Mouse (Mus musculus): ENCODE data around the gene Gltpd2. TPM values are rescaled to one million over a fixed set of nuclear protein-coding genes. Genes with fewer than 3 reads are reported as not detected.
A peak's percentile ranks its signal among the peaks of the same experiment; 100 is the strongest.
"Not testable (repeated sequence)": the region's sequence is repeated elsewhere in the genome, so short reads cannot be mapped to it uniquely, and the experiment has no call there.

Gltpd2 gene
- polyA plus RNA-seq, 1 experiment from 2014 or later: not detected

GRCm38 (mm10) chr11:70509753-70510564, 9.0 kb upstream of the Gltpd2 start:
- no peak overlapping the region for H3K4me3 ChIP-seq (ENCODE audit: inconsistent target)
- 19% methylated on average over 19 of the region's 19 CpGs for WGBS (ENCODE audit: missing documents)
- no peaks in the 10 kb centered on the region for H3K36me3 ChIP-seq (ENCODE audit: inconsistent target)
- no peaks in the 10 kb centered on the region for H3K79me2 ChIP-seq (ENCODE audit: inconsistent target)
- no peak overlapping the region for H3K27ac ChIP-seq

- Histone ChIP-seq H3K4me3 (ENCODE audit: inconsistent target) (no peak overlapping the region), H3K36me3 (ENCODE audit: inconsistent target) (no peaks in the 10 kb centered on the region), H3K79me2 (ENCODE audit: inconsistent target) (no peaks in the 10 kb centered on the region), H3K27ac (no peak overlapping the region)
- 83% methylated on average over 2 of the region's 2 CpGs for WGBS (ENCODE audit: missing documents)
Observed at GRCm38 (mm10) chr11:70511242-70511641, 7.8 kb upstream of the Gltpd2 start.

GRCm38 (mm10) chr11:70511825-70512224, 7.2 kb upstream of the Gltpd2 start:
- Histone ChIP-seq H3K27ac (no peak overlapping the region), H3K4me3 (ENCODE audit: inconsistent target) (no peak overlapping the region), H3K36me3 (ENCODE audit: inconsistent target) (no peaks in the 10 kb centered on the region), H3K79me2 (ENCODE audit: inconsistent target) (no peaks in the 10 kb centered on the region)
- 96% methylated on average over 6 of the region's 7 CpGs for whole genome bisulfite sequencing (ENCODE audit: missing documents)

DNA sequence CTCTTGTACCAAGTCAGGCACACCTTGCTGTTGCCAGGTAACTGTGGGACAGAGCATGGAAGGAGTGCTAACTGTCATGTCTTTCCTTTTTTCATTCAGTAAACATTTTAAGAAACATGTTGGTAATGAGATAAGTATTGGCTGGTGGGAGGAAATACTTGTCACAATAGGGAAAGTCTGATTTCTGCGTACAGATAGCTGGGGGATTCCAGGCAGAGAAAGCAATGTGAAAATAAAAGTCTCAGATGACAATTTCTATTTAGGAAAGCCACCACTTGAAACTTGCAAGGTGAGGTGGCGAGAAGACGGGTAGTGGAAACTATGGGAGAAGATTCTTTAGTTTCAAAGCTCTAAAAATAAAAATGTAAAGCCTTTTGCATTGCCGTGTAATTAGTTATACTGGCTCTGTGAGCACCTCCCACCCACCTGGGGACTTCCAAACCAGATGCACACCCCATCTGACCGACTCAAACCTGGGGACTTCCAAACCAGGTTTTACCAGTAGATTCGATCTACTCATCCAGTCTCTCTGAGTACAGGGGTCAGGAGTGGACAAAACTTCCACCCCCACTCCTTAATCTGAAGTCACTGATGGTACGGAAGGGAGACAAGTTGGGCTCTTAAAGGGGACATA, 6.2 kb upstream of the Gltpd2 start:
- 73% methylated on average over 7 of the region's 7 CpGs for WGBS (ENCODE audit: missing documents)
- no peaks in the 10 kb centered on the region for H3K36me3 ChIP-seq (ENCODE audit: inconsistent target)
- H3K79me2 ChIP-seq (ENCODE audit: inconsistent target): no peaks in the 10 kb centered on the region
- H3K4me3 ChIP-seq (ENCODE audit: inconsistent target): no peak overlapping the region
- no peak overlapping the region for H3K27ac ChIP-seq

DNA sequence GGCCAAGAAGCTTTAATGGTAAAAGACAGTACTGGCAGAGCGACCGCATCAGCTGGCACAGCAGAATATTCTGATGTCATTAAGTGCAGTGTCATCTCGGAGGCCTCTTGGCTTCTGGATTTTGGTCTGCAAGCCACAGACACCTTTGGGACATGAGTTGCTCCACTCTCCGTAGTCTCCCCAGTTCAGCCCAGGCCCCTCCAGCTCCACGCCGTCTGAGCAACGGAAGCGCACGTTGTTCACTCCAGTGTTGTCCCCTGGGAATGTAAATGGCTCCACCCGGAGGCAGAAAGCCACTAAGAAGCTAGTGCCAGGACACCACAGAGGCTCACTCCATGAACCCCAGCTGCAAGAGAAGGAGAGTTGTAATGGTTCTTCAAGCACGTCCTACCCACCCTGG, 5.5 kb upstream of the Gltpd2 start:
- WGBS (ENCODE audit: missing documents): 85% methylated on average over 11 of the region's 11 CpGs
- Histone ChIP-seq H3K36me3 (ENCODE audit: inconsistent target) (no peaks in the 10 kb centered on the region), H3K4me3 (ENCODE audit: inconsistent target) (no peak overlapping the region), H3K79me2 (ENCODE audit: inconsistent target) (no peaks in the 10 kb centered on the region), H3K27ac (no peak overlapping the region)

GRCm38 (mm10) chr11:70514288-70514687, 4.7 kb upstream of the Gltpd2 start, which contains the start of gene Vmo1:
Gene Vmo1 (minus strand): TSS chr11:70514616.
- Histone ChIP-seq H3K4me3 (ENCODE audit: inconsistent target) (no peak within 1 kb of the TSS), H3K36me3 (ENCODE audit: inconsistent target) (no peaks in the 10 kb centered on the region), H3K27ac (no peak within 1 kb of the TSS), H3K79me2 (ENCODE audit: inconsistent target) (no peaks in the 10 kb centered on the region)
- WGBS (ENCODE audit: missing documents): 89% methylated on average over 7 of the region's 7 CpGs

DNA sequence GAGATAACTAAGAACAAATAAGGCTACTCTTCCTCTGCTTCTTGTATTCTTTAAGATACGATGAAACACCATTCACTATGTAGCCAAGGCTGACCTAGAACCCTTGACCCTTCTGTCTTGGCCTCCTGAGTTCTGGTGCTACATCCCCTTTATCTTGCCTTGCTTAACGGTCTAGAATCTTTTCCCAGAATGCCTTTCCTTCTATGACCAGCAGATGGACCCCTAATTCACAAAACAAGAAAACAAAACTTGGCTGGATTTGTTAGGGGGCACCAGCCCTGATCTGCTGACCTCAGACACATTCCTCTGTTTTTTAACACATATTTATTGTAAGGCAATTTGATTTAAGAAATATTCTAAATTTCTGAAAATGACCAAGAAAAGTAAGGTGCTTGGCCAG, 2.6 kb upstream of the Gltpd2 start:
- Histone ChIP-seq H3K79me2 (ENCODE audit: inconsistent target) (no peaks in the 10 kb centered on the region), H3K27ac (no peak overlapping the region), H3K4me3 (ENCODE audit: inconsistent target) (no peak overlapping the region), H3K36me3 (ENCODE audit: inconsistent target) (no peaks in the 10 kb centered on the region)
- 38% methylated on average over 2 of the region's 2 CpGs for WGBS (ENCODE audit: missing documents)

- 100% methylated on average over 1 of the region's 1 CpGs for WGBS (ENCODE audit: missing documents)
- Histone ChIP-seq H3K36me3 (ENCODE audit: inconsistent target) (no peaks in the 10 kb centered on the region), H3K79me2 (ENCODE audit: inconsistent target) (no peaks in the 10 kb centered on the region), H3K4me3 (ENCODE audit: inconsistent target) (no peak overlapping the region), H3K27ac (no peak overlapping the region)
Observed at GRCm38 (mm10) chr11:70518436-70518835, 560 bp upstream of the Gltpd2 start.

- H3K4me3 ChIP-seq (ENCODE audit: inconsistent target): no peak overlapping the region
- WGBS (ENCODE audit: missing documents): 90% methylated on average over 38 of the region's 41 CpGs
- no peak overlapping the region for H3K27ac ChIP-seq
Observed at GRCm38 (mm10) chr11:70520178-70520769, 1.3 kb downstream of the Gltpd2 start.

DNA sequence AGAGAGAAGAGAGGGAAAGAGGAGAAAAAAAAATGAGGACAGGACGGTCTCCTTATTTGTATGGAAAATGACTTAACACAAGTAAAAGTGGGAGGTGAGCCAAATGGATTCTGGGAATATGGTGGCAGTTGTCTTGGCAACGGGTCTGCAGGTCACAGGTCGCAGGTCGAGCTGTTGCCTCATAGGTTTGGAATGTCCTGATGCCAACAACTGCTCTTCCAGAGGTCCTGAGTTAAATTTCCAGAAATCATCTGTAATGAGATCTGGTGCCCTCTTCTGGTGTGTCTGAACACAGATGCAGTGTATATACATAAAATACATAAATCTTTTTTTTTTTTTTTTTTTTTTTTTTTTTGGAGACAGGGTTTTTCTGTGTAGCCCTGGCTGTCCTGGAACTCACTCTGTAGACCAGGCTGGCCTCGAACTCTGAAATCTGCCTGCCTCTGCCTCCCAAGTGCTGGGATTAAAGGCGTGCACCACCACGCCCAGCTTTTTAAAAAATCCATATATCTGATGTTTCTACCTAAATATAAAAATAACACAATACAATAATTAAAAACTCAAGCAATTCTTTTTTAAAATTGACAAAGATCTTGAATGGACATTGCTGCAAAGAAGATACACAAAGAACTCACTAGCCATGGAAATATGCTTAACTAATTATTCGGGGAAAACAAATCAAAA, 4.5 kb downstream of the Gltpd2 start:
- H3K36me3 ChIP-seq (ENCODE audit: inconsistent target): peaks cover 19% of the 10 kb centered on the region
- H3K27ac ChIP-seq: not testable (repeated sequence)
- WGBS (ENCODE audit: missing documents): 95% methylated on average over 5 of the region's 8 CpGs

More at GRCm38 (mm10) chr11:70520178-70520769, 1.3 kb downstream of the Gltpd2 start:
- Histone ChIP-seq H3K36me3 (ENCODE audit: inconsistent target) (no peaks in the 10 kb centered on the region), H3K79me2 (ENCODE audit: inconsistent target) (peaks cover under 1% of the 10 kb centered on the region; the same call in 1 of the 2 replicates)

DNA sequence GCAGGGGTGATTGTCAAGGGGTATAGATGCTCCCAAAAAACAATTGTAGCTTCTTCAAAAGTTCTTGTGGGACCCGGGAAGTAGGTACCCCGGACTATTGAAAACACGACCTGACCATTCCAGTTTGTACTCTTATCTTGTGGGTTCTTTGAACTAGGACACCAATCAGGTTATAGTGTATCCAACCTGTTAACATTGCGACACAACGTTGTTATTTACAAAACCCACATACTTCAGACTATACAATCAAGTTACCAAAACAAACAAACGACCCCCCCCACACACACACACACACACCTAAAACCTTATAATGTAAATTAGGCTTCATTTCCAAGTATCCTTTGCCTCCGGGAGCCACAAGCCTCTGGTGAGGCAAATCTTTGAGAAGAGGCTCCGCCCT, 5.8 kb downstream of the Gltpd2 start:
- Histone ChIP-seq H3K79me2 (ENCODE audit: inconsistent target) (peaks cover 23% of the 10 kb centered on the region), H3K36me3 (ENCODE audit: inconsistent target) (peaks cover 19% of the 10 kb centered on the region), H3K27ac (peak overlapping the region; percentile 79), H3K4me3 (ENCODE audit: inconsistent target) (peak overlapping the region; percentile 97)
- WGBS (ENCODE audit: missing documents): 6% methylated on average over 6 of the region's 8 CpGs

More for the DNA sequence above, 4.5 kb downstream of the Gltpd2 start:
- H3K79me2 ChIP-seq (ENCODE audit: inconsistent target): peaks cover 23% of the 10 kb centered on the region
- H3K4me3 ChIP-seq (ENCODE audit: inconsistent target): not testable (repeated sequence)

- H3K36me3 ChIP-seq (ENCODE audit: inconsistent target): peaks cover 19% of the 10 kb centered on the region
- H3K79me2 ChIP-seq (ENCODE audit: inconsistent target): peaks cover 23% of the 10 kb centered on the region
- peak within 1 kb of the TSS; percentile 79 for H3K27ac ChIP-seq
- WGBS (ENCODE audit: missing documents): 0% methylated on average over 25 of the region's 26 CpGs
- H3K4me3 ChIP-seq (ENCODE audit: inconsistent target): peak within 1 kb of the TSS; percentile 97
Observed at GRCm38 (mm10) chr11:70525184-70525678, 6.2 kb downstream of the Gltpd2 start, which contains the start of gene Psmb6. Gene Psmb6 (plus strand): TSS chr11:70525367.

DNA sequence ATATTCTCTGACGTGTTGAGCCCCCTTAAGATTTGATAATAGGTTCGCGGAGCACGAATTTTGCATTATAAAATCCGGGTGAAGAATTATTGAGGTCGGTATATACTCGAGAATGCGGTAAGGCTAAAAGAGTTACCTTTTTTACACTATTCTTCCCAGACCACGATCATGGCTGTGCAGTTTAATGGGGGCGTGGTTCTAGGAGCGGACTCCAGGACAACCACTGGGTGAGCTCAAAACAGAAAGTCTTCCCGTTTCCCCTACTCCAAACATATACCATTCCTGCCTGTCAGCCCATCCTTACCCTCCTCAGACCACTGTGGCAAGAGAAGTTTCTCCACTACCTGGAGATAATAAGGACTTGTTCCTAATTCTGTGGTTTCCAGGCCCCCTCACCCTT, 6.7 kb downstream of the Gltpd2 start:
- WGBS (ENCODE audit: missing documents): 2% methylated on average over 12 of the region's 12 CpGs
- Histone ChIP-seq H3K36me3 (ENCODE audit: inconsistent target) (peaks cover 19% of the 10 kb centered on the region), H3K79me2 (ENCODE audit: inconsistent target) (peaks cover 23% of the 10 kb centered on the region), H3K4me3 (ENCODE audit: inconsistent target) (peak overlapping the region; percentile 97), H3K27ac (peak overlapping the region; percentile 79)

GRCm38 (mm10) chr11:70526211-70526610, 7.2 kb downstream of the Gltpd2 start:
- peaks cover 23% of the 10 kb centered on the region for H3K79me2 ChIP-seq (ENCODE audit: inconsistent target)
- peak overlapping the region; percentile 79 for H3K27ac ChIP-seq
- peak overlapping the region; percentile 97 for H3K4me3 ChIP-seq (ENCODE audit: inconsistent target)
- H3K36me3 ChIP-seq (ENCODE audit: inconsistent target): peaks cover 19% of the 10 kb centered on the region
- 99% methylated on average over 12 of the region's 12 CpGs for WGBS (ENCODE audit: missing documents)
